Mouse (Mus musculus): ENCODE measurements around the gene Apobec1. TPM values are rescaled to one million over a fixed set of nuclear protein-coding genes. Genes with fewer than 3 reads are reported as not detected.

Apobec1 gene
- total and polyA plus RNA-seq, 3 experiments, result 39.6 to 42.6 (median 41.9) TPM

DNA sequence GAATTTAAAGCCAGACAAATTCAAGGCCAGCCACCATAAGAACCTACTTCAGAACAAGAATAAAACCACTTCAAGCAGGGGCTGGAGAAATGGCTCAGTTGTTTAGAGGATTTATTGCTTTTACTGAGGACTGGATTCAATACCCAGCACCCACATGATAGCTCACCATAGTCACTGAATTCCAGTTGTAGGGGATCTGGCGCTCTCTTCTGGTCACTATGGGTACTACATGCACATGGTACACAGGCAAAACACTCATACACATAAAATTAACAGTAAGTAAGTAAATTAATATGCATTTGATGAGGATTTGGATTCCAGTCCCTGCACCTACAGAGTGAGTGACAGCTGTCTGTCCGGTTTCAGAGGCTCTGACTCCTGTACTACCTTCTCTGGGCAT is 11.8 kb upstream of the Apobec1 start:
- no peak overlapping the region for H3K4me3 ChIP-seq (replicated peaks in 1 of 3; ENCODE audit: low read depth in 2 of 3, low read length in 2 of 3, poor library complexity in 1 of 3)
- no peaks in the 10 kb centered on the region for H3K36me3 ChIP-seq (replicated peaks in 1 of 2; ENCODE audit: control insufficient read depth in 1 of 2, insufficient read depth in 1 of 2, low read length in 1 of 2)
- no peak overlapping the region for H3K4me2 ChIP-seq (ENCODE audit: insufficient read depth, low read depth, poor library complexity, severe bottlenecking)
- TF ChIP-seq USF1 (IDR thresholded peaks at IDR 0.05; ENCODE audit: low read depth, low read length), result no peak
- no peak for TF ChIP-seq ELF1 (IDR thresholded peaks at IDR 0.05; ENCODE audit: low read depth, low read length)
- TF ChIP-seq RAD21 (IDR thresholded peaks at IDR 0.05; ENCODE audit: low read depth, low read length), result peak; percentile 59
- TF ChIP-seq MYC (IDR thresholded peaks at IDR 0.05; ENCODE audit: low read depth, low read length), result no peak
- no peak for TF ChIP-seq HCFC1 (IDR thresholded peaks at IDR 0.05; ENCODE audit: low read depth, low read length)
- TF ChIP-seq ZNF384 (IDR thresholded peaks at IDR 0.05; ENCODE audit: low read depth, low read length), result no peak
- no peak for TF ChIP-seq MEF2A (IDR thresholded peaks at IDR 0.05; ENCODE audit: borderline replicate concordance, low read depth, low read length)
- no peak for TF ChIP-seq EP300 (IDR thresholded peaks at IDR 0.05; ENCODE audit: low read length)
- TF ChIP-seq CHD1 (IDR thresholded peaks at IDR 0.05; ENCODE audit: low read depth, low read length), result no peak
- peak; percentile 60 for TF ChIP-seq SMC3 (IDR thresholded peaks at IDR 0.05; ENCODE audit: low read depth, low read length)
- no peak for TF ChIP-seq KAT2A (IDR thresholded peaks at IDR 0.05; ENCODE audit: insufficient replicate concordance, low read length)
- TF ChIP-seq NELFE (IDR thresholded peaks at IDR 0.05; ENCODE audit: low read depth, low read length), result no peak
- no peak for TF ChIP-seq JUND (conservative IDR thresholded peaks at IDR 0.05; ENCODE audit: low read depth, low read length)
- TF ChIP-seq ZC3H11A (IDR thresholded peaks at IDR 0.05; ENCODE audit: low read depth, low read length), result no peak
- no peak for TF ChIP-seq CHD2 (IDR thresholded peaks at IDR 0.05; ENCODE audit: low read length)
- no peak for TF ChIP-seq MAZ (IDR thresholded peaks at IDR 0.05; ENCODE audit: low read depth, low read length)
- TF ChIP-seq BHLHE40 (IDR thresholded peaks at IDR 0.05; ENCODE audit: low read depth, low read length), result no peak
- TF ChIP-seq ETS1 (conservative IDR thresholded peaks at IDR 0.05; ENCODE audit: low read depth, low read length), result no peak
- peak; percentile 64 to 72 for TF ChIP-seq CTCF (conservative IDR thresholded peaks at IDR 0.05 in 1 of 2, IDR thresholded peaks at IDR 0.05 in 1 of 2; ENCODE audit: low read depth in 2 of 2, low read length in 2 of 2)
- no peak for TF ChIP-seq MXI1 (IDR thresholded peaks at IDR 0.05; ENCODE audit: low read depth, low read length)
- TF ChIP-seq POLR2AphosphoS2 (IDR thresholded peaks at IDR 0.05; ENCODE audit: low read depth, low read length), result no peak
- no peak for TF ChIP-seq SIN3A (IDR thresholded peaks at IDR 0.05; ENCODE audit: low read length)
- no peak for TF ChIP-seq JUN (IDR thresholded peaks at IDR 0.05; ENCODE audit: insufficient read depth, low read depth, low read length)
- no peak for TF ChIP-seq PAX5 (IDR thresholded peaks at IDR 0.05; ENCODE audit: low read length)
- no peak for TF ChIP-seq MAFK (IDR thresholded peaks at IDR 0.05; ENCODE audit: insufficient replicate concordance, low read length)
- H3K4me1 ChIP-seq (ENCODE audit: control insufficient read depth in 1 of 2, insufficient read depth in 2 of 2), result no peaks in the 10 kb centered on the region
- in situ Hi-C loops (cut with MboI; ENCODE audit: low pct_ligation_motif_present, low pct_unique_long_range_greater_than_20kb, low sequenced_read_pairs) (no loop called here), dilution Hi-C loops (cut with MboI; ENCODE audit: extremely low pct_ligation_motif_present, extremely low pct_unique_long_range_greater_than_20kb, low sequenced_read_pairs) (no loop called here)
- H3K27me3 ChIP-seq (replicated peaks), result no peaks in the 10 kb centered on the region
- H3K9me3 ChIP-seq (replicated peaks; ENCODE audit: low read length), result peaks cover 2% of the 10 kb centered on the region
- peak; percentile 42 for DNase-seq (ENCODE audit: extremely low read depth)
- H3K79me2 ChIP-seq (replicated peaks; ENCODE audit: control insufficient read depth, extremely low read depth, insufficient read depth, poor library complexity, severe bottlenecking), result no peaks in the 10 kb centered on the region
- no peak overlapping the region for H3K27ac ChIP-seq (ENCODE audit: insufficient read depth, low read depth)
- H3K9ac ChIP-seq (ENCODE audit: insufficient read depth, low read depth), result no peak overlapping the region

Data from CH12.LX (cell line).